Mouse (Mus musculus) kidney, adult 2 months (tissue): Measurements from ENCODE around the gene Sfrp4. TPM values are rescaled to one million over a fixed set of nuclear protein-coding genes. Genes with fewer than 3 reads are reported as not detected.

Source experiments
- DNase-seq: peaks from one replicate; pipeline ENCODE4 v3.0.0; 2021
- H3K27ac ChIP-seq: fragments of 200-500 bp; 2 replicates; pipeline ENCODE4 v1.5.1; 2012; ENCODE audit warnings: low read depth, low read length, control low read depth, inconsistent platforms; ENCODE audit not compliant: insufficient read depth
- H3K27me3 ChIP-seq: fragments of 200-500 bp; replicated peaks from 2 replicates; pipeline ENCODE4 v1.6.1; 2012; ENCODE audit warnings: mild to moderate bottlenecking, moderate library complexity, low read length, inconsistent platforms; ENCODE audit not compliant: control insufficient read depth, insufficient read depth
- H3K36me3 ChIP-seq: fragments of 200-500 bp; 2 replicates; pipeline ENCODE4 v1.6.1; 2012; ENCODE audit warnings: mild to moderate bottlenecking, moderate library complexity, low read length, inconsistent platforms; ENCODE audit not compliant: control insufficient read depth, insufficient read depth
- H3K4me1 ChIP-seq: fragments of 200-500 bp; 2 replicates; pipeline ENCODE4 v1.6.1; 2011; ENCODE audit warnings: low read length; ENCODE audit not compliant: control insufficient read depth, insufficient read depth
- H3K4me3 ChIP-seq: fragments of 200-500 bp; 2 replicates; pipeline ENCODE4 v1.5.1; 2011; ENCODE audit warnings: mild to moderate bottlenecking, low read depth, low read length, control low read depth; ENCODE audit not compliant: insufficient read depth
- CTCF ChIP-seq: fragments of 200-500 bp; conservative IDR thresholded peaks from 2 replicates; pipeline ENCODE4 v1.5.1; 2011; ENCODE audit warnings: low read depth, mild to moderate bottlenecking, control low read depth, low read length, moderate library complexity, mixed read lengths; ENCODE audit not compliant: insufficient read depth, insufficient read length
- POLR2A ChIP-seq: fragments of 200-500 bp; IDR thresholded peaks from one replicate; pipeline ENCODE4 v1.6.1; 2011; ENCODE audit warnings: low read depth, low read length, control low read depth
- WGBS: fragments of 180-500 bp; shearing (Covaris S2); methylation state at CpG from one replicate; pipeline ENCODE4 v1.1.7; 2018; 5-methylcytosine and 5-hydroxymethylcytosine counted together
- polyA plus RNA-seq: library from polyadenylated mRNA; depleted of rRNA; stranded (reverse); fragments of >200 nt; gene quantifications from 2 replicates; pipeline ENCODE4 v1.2.3, GENCODE M21; 2012

The Sfrp4 gene
- polyA plus RNA-seq, 1 experiment, result 2.5 TPM

DNA sequence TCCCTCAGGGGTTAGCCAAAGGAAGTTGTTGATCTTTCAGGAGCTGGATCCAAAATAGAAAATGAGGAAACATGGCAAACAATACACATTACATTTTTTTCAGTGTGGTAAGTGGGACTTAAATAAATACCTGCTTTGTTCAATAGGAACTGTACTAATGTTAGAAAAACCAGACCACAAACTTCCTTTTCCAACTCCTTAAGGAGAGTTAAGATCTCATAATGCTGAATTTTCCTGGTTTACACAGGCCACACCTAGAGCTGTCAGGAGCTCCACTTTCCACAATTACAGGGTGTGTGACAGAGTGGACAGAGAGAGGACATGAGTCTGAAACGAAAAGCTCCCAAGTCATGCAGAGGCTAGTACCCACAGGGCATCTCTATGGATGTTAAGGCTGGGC is 19.2 kb upstream of the Sfrp4 start:
- Histone ChIP-seq H3K4me1 (no peaks in the 10 kb centered on the region), H3K4me3 (no peak overlapping the region), H3K27me3 (no peaks in the 10 kb centered on the region), H3K36me3 (no peaks in the 10 kb centered on the region), H3K27ac (no peak overlapping the region)
- no peak for DNase-seq
- TF ChIP-seq CTCF (no peak), POLR2A (no peak)
- WGBS, result 81% methylated on average over 1 of the region's 1 CpGs

DNA sequence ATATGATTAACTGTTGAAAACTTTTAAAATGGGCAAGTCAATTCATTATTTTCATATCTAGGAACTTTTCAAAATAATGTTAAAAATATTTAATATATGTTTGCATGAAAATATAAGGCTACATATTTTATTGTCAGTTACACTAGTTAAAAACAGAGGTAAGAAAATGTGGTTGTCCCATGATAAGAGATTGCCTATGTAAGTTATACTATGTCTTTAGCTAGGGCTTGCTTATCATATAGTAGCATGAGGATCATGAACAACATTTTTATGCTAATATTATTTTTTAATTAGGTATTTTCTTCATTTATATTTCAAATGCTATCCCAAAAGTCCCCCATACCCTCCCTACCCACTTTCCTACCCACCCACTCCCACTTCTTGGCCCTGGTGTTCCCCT is 18.0 kb upstream of the Sfrp4 start:
- TF ChIP-seq CTCF (no peak), POLR2A (no peak)
- no peaks in the 10 kb centered on the region for H3K27me3 ChIP-seq
- no peak for DNase-seq
- H3K4me1 ChIP-seq, result no peaks in the 10 kb centered on the region
- no peak overlapping the region for H3K27ac ChIP-seq
- H3K36me3 ChIP-seq, result no peaks in the 10 kb centered on the region
- H3K4me3 ChIP-seq, result no peak overlapping the region

DNA sequence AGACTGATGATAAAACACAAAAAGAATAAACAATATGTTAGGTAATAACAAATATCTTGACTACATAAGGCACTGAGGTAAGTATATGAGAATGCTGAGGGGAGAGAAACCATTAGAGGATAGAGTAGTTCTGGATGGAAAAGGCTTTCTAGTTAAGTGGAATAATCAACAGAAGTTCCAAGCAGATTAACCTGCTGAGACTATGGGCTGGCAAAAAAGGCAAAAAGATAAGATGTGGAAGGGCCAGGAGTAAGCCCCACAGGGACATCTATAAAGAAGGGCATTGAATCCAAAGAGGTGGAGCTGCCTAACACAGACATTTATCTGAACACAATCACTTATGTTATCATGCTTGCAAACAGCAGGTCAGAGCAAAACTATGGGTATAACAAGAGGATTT is 14.8 kb upstream of the Sfrp4 start:
- H3K27me3 ChIP-seq, result no peaks in the 10 kb centered on the region
- no peak overlapping the region for H3K27ac ChIP-seq
- H3K4me1 ChIP-seq, result no peaks in the 10 kb centered on the region
- no peak for DNase-seq
- TF ChIP-seq POLR2A (no peak), CTCF (no peak)
- no peaks in the 10 kb centered on the region for H3K36me3 ChIP-seq
- H3K4me3 ChIP-seq, result no peak overlapping the region

DNA sequence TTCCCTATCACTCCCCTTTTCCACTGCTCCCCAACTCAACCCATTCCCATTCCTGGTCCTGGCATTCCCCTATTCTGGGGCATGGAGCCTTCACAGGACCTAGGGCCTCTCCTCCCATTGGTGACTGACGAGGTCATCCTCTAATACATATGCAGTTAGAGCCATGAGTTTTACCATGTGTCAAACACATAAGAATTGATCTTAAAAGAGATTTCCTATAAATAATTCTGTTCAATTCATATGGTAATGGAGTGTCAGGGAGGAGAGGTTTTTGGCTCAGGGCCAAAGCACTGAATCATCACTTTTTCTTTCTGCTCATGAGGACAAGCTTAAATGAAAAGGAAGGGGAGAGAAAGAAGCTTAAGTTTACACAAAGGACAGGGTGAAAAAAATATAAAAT is 10.6 kb upstream of the Sfrp4 start:
- no peak for TF ChIP-seq POLR2A
- TF ChIP-seq CTCF, result no peak
- Histone ChIP-seq H3K36me3 (no peaks in the 10 kb centered on the region), H3K4me1 (no peaks in the 10 kb centered on the region), H3K4me3 (no peak overlapping the region), H3K27ac (no peak overlapping the region), H3K27me3 (no peaks in the 10 kb centered on the region)
- no peak for DNase-seq
- WGBS, result 91% methylated on average over 1 of the region's 1 CpGs

DNA sequence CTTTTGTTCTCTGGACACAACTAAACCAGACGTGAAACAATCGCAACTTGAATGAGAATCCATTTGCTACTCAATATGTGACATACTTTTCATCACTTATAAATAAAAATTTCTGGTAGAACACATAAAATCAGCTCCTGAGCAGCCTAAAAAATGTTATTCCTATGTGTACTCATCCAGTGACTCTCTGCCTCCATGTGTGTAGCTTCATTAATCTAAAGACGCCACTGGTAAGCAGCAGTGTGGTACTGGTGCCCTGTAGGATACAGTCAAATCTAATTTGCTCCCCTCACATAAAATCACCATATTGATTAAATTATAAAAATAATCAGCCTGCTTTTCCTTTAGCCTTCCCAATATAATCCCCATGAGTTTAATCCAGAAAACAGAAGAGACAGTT is 9.9 kb upstream of the Sfrp4 start:
- H3K36me3 ChIP-seq, result no peaks in the 10 kb centered on the region
- H3K27me3 ChIP-seq, result no peaks in the 10 kb centered on the region
- WGBS, result 90% methylated on average over 3 of the region's 3 CpGs
- no peak for DNase-seq
- no peak overlapping the region for H3K27ac ChIP-seq
- TF ChIP-seq CTCF (no peak), POLR2A (no peak)
- no peaks in the 10 kb centered on the region for H3K4me1 ChIP-seq
- H3K4me3 ChIP-seq, result no peak overlapping the region

DNA sequence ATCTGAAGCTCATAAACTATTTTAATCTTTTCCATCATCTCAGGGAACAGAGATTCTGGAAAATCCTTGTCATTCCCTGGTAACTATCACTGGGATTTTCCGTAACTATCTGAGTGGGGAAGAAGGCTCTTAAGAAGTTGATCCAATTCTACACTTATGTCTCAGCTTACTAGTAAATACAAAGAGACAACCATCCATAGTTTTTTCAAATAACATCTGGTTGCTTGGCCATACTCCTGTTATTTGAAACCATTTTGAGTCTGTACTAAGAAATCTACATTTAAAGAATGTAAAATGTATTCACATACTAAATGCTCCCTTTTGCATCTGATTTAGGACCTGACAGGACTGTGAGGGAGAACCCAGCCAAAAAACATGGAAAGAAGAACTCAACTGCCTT is 9.5 kb upstream of the Sfrp4 start:
- WGBS, result 92% methylated on average over 1 of the region's 1 CpGs
- DNase-seq, result no peak
- Histone ChIP-seq H3K4me1 (no peaks in the 10 kb centered on the region), H3K27ac (no peak overlapping the region), H3K27me3 (no peaks in the 10 kb centered on the region), H3K36me3 (no peaks in the 10 kb centered on the region), H3K4me3 (no peak overlapping the region)
- TF ChIP-seq POLR2A (no peak), CTCF (no peak)

DNA sequence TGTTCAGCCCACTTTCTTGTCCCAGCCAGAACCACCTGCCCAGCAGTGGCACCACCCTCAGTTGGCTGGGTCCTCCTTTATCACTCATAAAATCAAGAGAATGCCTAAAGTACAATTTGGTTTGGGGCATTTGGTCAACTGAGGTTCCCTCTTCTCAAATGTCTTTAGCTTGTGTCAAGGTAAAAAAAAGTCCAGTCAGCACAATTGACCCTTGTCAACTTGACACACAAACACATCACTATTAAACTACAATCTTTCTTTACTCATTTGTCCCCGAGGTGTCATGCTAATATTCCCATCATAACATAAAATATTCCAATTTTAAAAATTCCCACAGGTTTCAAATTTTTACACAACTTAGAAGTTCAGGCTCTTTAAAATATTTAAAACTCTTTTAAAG is 8.6 kb upstream of the Sfrp4 start:
- H3K36me3 ChIP-seq, result no peaks in the 10 kb centered on the region
- H3K4me1 ChIP-seq, result no peaks in the 10 kb centered on the region
- H3K27ac ChIP-seq, result no peak overlapping the region
- H3K27me3 ChIP-seq, result no peaks in the 10 kb centered on the region
- no peak overlapping the region for H3K4me3 ChIP-seq
- whole genome bisulfite sequencing, result 78% methylated on average over 1 of the region's 1 CpGs
- no peak for DNase-seq
- no peak for TF ChIP-seq CTCF
- no peak for TF ChIP-seq POLR2A

DNA sequence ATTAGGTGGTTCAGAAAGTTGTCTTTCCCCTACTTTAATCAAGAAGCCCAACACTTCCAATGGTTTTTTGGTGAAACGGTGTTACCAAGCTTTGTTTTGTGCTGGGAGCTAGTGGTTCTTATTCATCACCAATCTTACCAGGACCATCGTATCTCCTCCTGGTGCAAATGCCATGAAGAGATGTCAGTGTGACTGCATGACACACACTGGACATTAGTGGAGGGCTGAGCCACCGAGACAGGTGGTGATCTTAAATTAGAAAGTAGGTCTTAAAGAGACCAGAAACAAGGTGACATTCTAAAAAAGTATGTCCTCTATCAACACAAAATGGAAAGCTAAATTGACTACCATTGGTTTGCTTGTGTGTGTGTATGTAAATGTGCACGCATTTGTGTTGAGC is 4.8 kb upstream of the Sfrp4 start:
- TF ChIP-seq POLR2A, result no peak
- no peak for TF ChIP-seq CTCF
- Histone ChIP-seq H3K36me3 (no peaks in the 10 kb centered on the region), H3K27ac (no peak overlapping the region), H3K4me3 (no peak overlapping the region), H3K4me1 (no peaks in the 10 kb centered on the region), H3K27me3 (no peaks in the 10 kb centered on the region)
- 97% methylated on average over 4 of the region's 4 CpGs for WGBS
- no peak for DNase-seq
